Mouse (Mus musculus): ENCODE results near the gene Phyhipl.

Gene Phyhipl

DNA sequence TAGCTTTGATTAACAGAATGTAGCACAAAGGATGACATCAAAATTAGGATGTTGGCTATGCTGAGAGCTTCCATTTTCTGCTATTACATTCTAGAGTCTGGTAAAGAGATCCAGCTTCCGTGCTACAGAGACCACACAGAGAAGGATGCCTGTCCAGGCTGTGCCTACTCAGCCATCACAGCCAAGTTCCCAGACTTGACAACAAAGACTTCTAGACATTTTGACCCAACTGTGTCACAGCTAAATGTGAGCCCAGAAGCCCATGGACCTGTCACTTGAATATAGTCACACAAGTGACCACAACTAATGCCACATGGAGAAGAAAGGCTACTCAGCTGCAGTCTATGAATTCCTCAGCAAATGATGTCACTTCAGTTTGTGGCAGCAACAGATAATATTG lies 24.6 kb downstream of the Phyhipl start:
- DNase-seq (ENCODE audit: low spot score), result no peak

DNA sequence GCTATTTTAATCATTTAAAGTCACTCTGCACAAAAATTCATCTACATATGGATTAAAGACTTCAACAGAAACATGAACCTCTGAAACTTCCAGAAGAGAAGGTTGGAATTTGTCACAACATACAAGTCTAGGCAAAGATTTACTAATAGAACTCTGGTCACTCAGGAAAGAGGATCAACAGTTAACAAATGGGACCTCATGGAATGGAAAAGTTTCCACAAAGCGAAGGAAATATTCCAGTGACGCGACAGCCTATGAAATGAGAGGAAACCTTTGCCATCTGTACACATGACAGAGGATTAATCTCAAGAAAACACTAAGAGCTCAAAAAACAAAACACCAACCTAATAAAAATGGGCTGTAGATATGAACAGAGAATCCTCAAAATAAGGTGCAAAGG lies 32.3 kb downstream of the Phyhipl start:
- no peak for DNase-seq (ENCODE audit: low spot score)

DNA sequence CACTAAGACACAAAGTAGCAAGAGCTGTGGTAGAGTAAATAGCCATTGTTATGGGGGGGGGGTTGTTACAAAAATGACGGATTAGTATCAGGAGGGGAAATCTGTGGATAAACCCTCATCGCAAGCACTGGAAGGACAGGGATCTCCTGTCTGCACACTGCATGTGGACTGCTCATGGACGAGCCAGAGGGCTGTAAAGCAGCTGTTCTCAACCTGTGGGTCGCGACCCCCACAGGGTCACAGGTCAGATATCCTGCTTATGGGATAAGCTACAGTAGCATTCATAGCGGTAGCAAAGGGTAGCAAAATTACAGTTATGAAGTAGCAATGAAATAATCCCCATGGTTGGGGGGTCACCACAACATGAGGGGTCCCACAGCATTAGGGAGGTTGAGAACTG lies 39.4 kb downstream of the Phyhipl start:
- no peak for DNase-seq (ENCODE audit: low spot score)

DNA sequence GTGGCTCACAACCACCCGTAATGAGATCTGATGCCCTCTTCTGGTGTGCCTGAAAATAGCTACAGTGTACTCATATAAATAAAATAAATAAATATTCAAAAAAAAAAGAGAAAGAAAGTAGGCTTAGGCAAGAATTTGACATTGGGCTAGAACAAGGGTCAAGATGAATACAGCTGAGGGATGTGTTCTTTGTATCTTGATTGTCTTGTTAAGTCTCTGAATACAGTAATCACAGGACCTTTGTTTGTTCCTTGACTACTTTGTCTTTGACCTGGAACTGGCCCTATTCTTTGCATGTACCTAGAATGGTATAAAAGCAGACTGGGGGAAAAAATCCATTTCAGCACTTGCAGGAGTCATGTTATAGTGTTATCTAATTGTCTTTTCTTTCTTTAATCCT lies 44.1 kb downstream of the Phyhipl start:
- DNase-seq (ENCODE audit: low spot score), result no peak

DNA sequence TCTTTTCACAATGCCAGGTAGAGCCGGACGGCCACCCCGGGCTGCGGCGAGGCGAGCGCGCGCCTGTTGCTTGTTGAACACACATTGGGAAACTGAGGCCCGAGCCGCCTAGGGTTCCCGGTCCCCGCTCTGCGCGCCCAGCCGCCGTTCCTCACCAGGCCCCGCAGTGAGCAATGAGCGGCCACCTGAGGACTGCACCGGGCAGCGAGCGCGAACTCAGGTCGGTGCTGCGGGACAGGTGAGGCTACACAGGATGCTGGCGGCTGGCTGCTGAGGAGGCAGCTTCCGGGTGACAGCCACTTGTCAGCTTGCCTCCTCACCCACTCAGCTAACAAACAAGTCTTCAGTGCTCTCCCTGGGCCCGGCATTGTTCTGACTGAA lies 55.9 kb downstream of the Phyhipl start:
- no peak for DNase-seq (ENCODE audit: low spot score)

DNA sequence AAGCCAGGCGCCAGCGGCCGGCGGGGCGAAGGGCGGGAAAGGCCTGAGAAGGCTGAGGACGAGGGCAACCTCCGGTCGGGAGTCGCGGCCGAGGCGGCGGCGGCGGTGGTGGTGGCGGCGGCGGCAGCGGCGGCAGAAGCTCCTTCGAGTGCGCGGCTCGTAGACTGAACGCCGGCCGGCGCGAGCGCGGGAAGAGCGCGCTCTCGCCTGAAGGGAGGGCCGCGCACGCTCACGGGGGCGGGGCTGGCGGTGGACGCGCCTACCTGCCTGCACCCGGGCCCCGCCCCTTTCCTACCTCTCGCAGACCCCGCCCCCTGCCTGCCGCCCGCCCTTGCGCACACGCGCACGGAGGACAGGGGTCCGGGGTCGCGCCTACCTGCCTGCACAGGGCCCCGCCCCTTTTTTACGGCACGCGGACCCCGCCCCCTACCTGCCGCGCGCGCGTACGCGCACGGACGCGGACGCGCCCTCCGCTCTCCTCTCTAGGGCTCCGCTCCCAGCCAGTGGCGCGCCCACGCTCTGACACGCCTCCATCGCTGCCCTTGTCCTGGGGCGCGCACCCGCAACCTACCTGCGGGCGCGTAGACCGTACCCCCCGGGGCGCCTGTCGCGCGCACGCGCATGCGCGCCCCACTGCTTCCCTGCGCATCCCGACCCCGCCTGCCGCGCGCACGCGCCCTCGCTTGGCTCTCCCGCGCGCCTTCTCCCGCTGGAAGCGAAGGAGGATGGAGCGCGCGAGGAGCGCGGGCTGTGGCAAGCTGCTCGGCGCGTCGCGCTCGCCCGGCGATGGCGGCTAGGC lies 56.4 kb downstream of the Phyhipl start:
- DNase-seq (ENCODE audit: low spot score), result peak; percentile 1

DNA sequence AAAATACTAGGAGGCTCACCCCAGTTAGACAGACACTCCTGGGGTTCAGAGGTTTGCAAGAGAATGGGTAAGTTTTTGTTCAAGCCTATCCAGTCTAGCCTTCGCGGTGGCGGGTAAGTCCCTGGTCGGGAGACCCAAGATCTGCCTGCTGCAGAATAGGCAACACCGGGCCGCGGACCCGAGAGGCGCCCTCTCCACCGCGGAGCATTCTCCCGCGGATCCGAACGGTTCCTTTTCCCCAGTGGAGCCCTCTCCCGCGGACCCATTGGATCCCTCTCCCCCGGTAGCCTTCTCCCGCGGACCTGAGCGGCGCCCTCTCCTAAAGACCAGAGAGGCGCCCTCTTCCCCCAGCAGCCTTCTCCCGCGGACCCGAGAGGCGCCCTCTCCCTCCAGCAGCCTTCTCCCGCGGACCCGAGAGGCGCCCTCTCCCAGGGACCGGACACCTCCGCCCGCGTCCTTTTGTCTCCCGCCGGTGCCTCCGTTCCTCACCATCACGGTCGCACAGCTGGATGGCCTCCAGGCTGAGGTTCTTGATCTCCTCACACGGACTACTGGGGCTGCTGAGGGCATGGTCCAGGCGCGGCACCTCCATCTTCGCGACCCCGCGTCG lies 57.1 kb downstream of the Phyhipl start:
- DNase-seq (ENCODE audit: low spot score), result peak; percentile 0

DNA sequence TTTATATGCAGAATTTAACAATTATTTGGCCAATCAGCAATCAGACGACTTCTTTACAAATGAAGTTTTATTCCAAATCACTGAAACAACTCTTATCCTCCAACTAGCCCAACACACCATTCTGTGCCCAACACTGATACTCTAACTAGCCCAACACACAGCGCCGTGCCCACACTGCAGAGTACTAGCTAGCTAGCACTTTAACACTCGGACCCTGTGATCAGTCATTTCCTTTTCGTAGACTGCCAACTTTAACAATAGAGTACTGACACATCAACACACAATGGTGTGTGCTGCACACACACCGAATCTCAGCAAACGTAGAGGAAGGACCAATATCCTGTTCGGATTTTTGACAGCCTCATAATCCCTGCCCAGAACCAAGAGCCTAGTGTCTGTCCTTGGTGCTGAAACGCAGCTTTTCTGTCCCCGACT lies 57.7 kb downstream of the Phyhipl start:
- no peak for DNase-seq (ENCODE audit: low spot score)

DNA sequence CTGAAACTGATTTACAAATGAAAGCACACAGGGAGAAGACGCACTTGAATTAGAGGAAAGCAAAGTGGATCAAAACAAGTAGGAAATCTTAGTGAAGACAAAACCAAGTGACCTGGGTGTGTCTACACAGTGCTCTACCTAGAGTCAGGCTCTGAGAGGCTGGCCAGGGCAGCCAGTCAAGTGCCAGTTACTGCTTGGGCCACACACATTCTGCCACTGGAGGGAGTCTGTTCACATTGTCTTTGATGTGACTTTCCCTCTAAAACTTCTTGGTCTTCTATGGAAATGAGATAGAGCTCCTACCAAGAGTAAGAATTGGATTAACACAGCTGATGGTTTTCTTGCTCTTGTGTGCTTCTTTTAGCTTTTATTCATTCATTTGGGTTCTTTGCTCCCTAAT lies 61.8 kb downstream of the Phyhipl start:
- no peak for DNase-seq (ENCODE audit: low spot score)

DNA sequence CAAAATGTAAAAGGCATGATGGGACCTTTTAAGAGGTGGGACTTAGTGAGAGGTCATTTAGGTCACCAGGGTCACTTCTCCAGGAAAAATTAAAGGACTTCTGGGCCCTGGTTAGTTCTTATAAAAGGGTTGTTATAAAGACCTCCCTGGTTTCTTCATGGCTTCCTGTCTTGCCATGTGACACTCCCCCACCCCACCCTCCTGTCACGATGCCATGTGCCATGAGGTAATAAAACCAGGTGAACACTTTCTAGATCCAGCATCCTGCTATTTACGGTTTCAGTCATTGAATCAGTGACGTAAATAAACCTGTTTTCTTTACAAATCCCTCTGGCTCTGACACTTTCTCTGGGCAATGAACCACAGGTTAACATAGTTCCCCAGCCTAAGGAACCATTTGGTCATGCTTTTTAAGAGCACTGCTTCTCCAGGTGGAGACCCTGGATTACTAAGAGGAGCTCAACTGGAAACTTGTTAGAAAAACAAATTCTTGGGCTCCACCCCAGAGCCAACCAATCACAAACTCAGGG lies 68.8 kb downstream of the Phyhipl start:
- no peak for DNase-seq (ENCODE audit: low spot score)

DNA sequence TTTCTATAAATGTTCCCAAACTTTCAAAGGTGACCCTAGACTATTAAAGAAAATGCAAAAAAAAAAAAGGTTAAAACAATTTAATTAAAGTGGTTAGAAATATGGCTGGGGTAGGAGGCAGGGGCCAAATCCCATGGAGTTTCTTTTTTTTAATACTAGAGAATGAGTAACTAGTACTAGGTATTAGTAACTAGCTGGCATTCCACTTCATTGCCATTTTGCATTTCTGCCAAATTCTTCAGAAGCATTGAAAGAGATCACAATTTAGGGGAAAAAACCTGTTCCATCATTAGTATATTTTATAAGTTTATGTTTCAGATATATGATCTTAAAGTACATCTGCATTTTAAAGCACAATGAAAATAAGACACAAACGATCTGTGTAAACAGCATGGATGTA lies 71.6 kb downstream of the Phyhipl start:
- no peak for DNase-seq (ENCODE audit: low spot score)

DNA sequence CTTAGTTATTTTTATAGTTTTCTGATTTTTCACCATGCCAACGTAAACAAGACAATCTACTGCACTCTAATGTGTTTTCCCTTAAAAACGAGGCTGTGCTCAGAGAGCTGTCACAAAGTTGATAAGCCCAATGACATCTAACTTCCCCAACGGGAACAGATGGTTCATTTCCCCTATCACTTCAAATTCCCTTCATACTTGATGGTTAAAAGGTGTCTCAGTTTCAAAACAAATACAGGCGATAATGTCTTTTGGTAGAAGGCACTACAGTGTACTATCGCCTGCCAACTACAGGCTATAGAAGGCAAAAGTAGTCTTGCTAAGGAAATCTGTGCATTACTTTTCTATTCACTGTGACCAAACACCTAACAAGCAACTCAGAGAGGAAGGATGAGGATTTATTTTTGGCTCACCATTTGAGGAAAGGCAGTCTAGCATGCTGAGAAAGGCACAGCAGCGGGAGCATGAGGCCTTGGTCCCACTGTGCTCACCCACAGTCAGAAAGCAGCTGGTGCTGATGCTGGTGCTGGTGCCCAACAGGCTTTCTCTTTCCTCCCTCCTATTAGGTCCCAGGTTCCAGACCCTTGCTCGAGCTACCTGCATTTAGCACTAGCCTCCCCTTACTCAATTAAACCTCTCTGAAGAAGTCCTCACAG lies 74.1 kb downstream of the Phyhipl start:
- DNase-seq (ENCODE audit: low spot score), result no peak

DNA sequence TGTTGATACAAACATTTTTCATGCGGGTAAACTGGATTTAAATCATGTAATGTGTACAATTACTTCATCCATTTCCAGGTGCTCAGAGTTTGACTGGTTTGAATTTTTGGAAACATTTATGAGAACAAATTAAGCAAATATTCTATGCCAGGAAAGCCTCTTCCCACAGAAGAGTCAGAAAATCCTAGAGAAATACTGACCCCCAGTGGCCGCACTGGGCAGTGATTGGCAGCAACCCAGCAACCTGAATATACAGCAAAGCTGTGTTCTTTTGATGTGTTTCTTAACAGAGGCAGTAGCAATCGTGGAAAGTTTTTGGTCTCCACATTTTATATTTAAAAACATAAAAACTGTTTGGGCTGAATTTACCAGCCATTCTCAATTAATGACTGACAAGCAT lies 92.1 kb downstream of the Phyhipl start:
- DNase-seq (ENCODE audit: low spot score), result peak; percentile 2

DNA sequence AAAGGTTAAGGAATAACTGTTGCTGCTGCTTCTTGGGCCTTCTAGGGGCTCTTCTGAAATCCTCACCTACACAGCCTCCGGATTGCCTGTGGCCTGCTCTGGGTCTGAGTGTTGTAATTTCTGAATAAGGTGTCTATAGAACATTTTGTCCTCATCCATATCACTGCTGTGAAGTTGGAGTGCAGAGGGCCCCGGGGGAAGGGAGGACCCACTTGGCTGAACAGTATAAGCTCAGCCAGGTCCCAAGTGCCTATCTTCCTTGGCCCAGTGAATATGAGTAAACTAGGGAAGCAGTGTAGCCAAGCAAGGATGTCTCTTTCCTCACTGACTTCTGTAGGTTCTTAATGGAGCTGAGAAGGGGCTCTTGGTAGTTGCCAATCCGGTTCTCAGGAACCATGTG lies 103.2 kb downstream of the Phyhipl start:
- no peak for DNase-seq (ENCODE audit: low spot score)

DNA sequence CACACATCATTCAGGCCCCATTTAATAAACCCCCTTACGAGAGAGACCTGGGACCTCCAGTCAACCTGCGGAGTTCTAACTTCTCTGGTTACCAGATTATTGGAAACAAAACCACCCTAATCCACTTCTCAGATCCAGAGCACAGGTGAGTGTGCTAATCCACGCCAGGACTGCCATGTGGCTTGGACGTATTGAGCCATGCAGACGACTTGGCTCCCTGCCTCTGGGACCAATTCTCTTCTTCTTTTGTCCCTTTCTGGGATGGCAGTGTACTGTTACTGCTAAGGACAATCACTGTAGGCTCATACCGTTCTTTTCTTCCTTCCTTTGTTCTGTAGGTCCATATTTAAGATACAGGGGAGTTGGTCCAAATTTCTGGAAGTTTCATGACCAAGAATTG lies 112.9 kb downstream of the Phyhipl start:
- no peak for DNase-seq (ENCODE audit: low spot score)

DNA sequence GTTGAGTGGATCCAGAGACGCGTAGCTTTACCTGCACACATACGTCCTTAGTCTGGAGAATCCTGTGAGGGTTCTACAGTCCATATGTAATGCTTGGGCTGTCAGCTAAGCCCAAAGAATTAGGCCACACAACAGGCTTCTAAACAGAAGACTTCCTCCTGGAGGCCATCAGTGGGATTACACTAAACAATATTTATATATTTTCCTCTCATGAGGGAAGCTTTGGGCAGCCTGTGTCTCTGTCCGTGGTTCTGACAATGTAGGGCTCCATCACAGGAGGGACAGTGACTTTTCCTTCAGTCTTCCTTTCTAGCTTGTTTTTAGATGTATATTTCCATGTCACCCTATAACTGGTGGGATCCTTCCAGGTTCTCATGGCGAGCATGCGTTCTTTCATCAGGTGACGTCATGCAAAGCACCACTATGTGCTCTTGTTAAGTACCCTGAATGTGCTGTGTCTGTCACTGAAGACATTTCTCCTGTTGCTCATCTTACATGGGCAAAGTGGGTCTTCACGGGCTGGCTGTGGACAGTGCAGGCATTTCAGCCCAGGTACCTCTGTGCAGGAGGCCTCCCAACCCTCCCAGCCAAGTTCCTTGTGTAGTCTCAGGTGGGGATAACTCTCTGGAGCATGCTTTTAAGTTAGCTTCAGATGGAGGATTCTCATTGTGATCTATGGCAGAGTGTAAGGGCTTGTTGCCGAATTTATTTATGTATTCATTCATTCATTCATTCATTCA lies 115.1 kb downstream of the Phyhipl start:
- DNase-seq (ENCODE audit: low spot score), result no peak

DNA sequence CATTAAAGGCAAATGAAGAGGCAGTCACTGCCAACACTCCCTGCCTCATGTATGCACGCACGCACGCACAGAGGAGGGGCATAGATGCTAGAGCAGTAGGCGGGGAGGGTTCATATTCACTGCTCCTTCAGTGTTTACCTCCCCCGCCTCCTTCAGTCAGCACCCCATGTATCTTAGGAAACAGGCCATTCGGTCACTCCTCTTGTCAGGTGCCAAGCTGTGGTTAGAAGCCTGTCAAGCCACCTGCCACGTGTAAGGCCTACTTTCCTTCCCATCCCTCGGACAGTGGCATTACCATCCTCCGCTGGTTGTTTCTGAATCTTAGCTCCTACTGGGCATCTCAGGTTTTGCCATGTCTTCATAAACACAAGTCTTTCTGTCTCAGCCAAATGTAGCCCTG lies 116.5 kb downstream of the Phyhipl start:
- DNase-seq (ENCODE audit: low spot score), result no peak

DNA sequence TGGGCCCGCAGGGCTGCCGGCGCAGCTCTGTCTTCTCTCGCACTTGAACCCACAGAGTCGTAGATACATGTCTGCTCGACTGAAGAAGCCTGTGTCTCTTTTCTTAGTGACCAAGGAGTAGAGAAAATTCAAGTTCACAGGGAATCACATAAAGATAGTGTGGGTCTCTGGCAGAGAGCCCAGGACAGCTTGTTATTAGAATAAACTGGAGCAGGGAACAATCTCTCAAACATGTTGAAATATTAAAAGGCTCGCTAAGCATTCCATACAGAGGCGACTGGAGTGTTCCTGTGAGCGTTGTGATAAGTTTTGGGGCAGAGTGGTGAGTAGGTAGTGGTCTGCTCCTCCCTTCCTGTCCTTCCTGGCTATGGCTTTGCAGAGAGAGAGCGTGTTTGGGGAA lies 118.1 kb downstream of the Phyhipl start:
- no peak for DNase-seq (ENCODE audit: low spot score)

DNA sequence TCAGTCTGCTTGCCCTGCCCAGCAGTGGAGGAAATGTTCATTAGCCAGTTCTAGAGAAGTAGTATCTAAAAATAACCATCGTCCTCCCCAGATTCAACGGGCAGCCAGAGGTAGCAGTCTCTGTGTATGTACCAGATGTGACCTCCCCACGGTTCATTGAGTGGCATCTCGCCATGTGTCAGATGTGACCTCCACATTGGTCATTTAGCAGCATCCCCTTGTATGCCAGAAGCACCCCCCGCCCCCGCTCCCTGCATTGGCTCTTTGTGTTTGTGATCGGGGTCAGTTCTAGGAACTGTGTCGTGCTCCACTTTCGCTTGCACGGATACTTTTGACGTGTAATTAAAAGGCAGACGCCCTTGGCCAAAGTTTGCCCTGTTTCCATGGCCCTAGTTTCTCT lies 120.4 kb downstream of the Phyhipl start:
- DNase-seq (ENCODE audit: low spot score), result no peak

DNA sequence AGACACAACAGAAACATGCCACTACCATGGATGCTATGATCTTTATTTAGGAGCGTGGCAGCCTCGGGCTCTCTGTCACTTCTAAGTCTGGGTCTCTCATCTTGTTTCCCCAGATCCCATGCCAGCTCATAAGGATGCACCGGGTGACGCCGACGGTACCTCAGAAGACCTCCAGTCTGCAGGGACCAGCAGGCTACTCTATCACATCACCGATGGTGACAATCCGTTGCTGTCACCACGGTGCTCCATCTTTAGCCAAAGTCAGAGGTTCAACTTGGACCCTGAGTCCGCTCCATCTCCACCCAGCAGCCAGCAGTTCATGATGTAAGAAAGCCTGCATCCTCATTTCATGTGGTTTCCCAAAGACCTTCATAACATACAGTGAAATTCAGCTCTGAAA lies 121.2 kb downstream of the Phyhipl start:
- DNase-seq (ENCODE audit: low spot score), result no peak

DNA sequence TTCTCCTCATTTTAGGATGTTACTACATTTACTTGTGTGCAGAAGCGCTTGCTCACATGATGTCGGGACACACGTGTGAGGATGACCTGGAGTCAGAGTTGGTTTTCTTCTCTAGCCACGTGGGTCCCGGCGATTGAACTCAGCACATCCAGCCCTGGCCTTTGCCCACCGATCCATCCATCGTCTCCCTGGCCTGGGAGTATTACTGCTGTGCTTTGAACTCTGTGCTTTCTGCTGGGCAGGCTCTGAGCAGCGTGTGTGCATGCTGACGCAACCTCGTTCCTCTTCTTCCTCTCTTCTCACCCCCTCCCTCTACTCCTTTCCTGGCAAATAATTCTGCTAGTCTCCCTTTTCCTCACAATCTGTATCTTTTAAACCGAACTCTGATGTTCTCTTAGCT lies 121.8 kb downstream of the Phyhipl start:
- DNase-seq (ENCODE audit: low spot score), result no peak

DNA sequence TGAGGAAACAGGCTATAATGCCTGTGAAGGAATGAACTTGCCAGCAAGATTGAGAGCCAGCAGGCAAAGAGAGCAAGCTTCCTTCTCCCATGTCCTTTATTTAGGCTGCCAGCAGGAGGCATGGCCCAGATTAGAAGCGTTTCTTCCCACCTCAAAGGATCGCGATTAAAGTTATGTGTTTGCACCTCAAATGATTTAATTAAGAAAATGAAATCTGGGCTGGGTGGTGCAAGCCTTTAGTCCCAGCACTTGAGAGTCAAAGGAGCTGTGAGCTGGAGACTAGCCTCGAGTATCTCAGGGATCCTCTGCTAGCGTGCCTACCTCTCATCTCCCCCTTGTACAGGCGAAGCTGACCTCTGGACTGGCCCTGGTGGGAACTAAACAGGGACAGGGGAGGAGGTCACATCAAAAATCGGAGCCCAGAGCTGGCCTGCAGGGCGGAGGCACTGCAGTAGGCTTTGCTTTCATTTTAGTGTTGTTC lies 122.4 kb downstream of the Phyhipl start:
- DNase-seq (ENCODE audit: low spot score), result no peak

Data from c-Kit-positive CD71-positive TER-119-positive erythroid progenitor cells, embryonic 14.5 days (primary cell).